Mouse (Mus musculus) thymus, adult 2 months (tissue): ENCODE measurements at regions not wholly inside any gene's neighbourhood (a gene's known extent, or its start where the extent isn't known, plus 50 kb on each side); places are given as distances from the start of the nearest gene placed in this dataset.

Experiments
- CTCF ChIP-seq: fragments of 200-500 bp; IDR thresholded peaks from 2 replicates; pipeline ENCODE4 v1.5.1; 2012; ENCODE audit warnings: mild to moderate bottlenecking, control low read depth, low read length, moderate library complexity, borderline replicate concordance; ENCODE audit not compliant: control insufficient read depth, poor library complexity, insufficient read depth; ENCODE audit errors: extremely low read depth
- POLR2A ChIP-seq: fragments of 200-500 bp; IDR thresholded peaks from 2 replicates; pipeline ENCODE4 v1.6.1; 2012; ENCODE audit warnings: mild to moderate bottlenecking, low read length, control low read depth, moderate library complexity; ENCODE audit not compliant: control insufficient read depth, poor library complexity, insufficient read depth; ENCODE audit errors: extremely low read depth

DNA sequence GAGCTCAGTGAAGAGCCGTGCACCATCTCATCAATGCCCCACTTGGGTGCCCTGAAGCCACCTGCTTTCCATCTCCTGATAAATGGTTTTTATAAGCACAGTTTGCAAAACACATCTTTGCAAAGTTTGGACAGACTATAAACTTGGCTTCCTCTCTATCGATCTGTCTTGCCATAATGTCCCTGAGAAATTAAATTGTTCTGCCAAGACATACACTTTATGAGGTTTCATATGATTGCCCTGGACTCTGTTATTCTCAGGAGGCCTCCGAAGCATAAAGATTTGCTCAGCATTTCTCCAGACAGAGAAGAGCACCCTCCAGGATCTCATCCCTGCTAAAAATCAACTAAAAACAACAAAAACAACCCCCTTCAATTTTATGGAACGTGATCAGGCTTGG is 200.2 kb upstream of the Ipo5 start:
- TF ChIP-seq POLR2A (no peak), CTCF (no peak)
